Mouse (Mus musculus) forebrain, postnatal 0 days (tissue): ENCODE results near the gene Ctnnal1. TPM values are rescaled to one million over a fixed set of nuclear protein-coding genes. Genes with fewer than 3 reads are reported as not detected.

Experiments used
- ATAC-seq: fragments of 200-750 bp; cut with Nextera tagmentation; 2 replicates; pipeline ENCODE4 v1.8.0; 2017; ENCODE audit warnings: mild to moderate bottlenecking, moderate library complexity
- DNase-seq: peaks from one replicate; pipeline ENCODE4 v3.0.0-alpha.2; 2015
- H3K27ac ChIP-seq: fragments of 300-500 bp; sonication (generic); 2 replicates; pipeline ENCODE4 v1.5.1; 2014; ENCODE audit warnings: low read depth, mild to moderate bottlenecking, antibody characterized with exemption, low read length, moderate library complexity, mixed read lengths
- H3K27me3 ChIP-seq: fragments of 300-500 bp; sonication (generic); 2 replicates; pipeline ENCODE4 v1.6.1; 2014; ENCODE audit warnings: mild to moderate bottlenecking, low read length, mixed read lengths; ENCODE audit not compliant: insufficient read depth
- H3K36me3 ChIP-seq: fragments of 300-500 bp; sonication (generic); 2 replicates; pipeline ENCODE4 v1.6.1; 2014; ENCODE audit warnings: mild to moderate bottlenecking, moderate library complexity; ENCODE audit not compliant: insufficient read depth
- H3K4me1 ChIP-seq: fragments of 300-500 bp; sonication (generic); 2 replicates; pipeline ENCODE4 v1.6.1; 2014; ENCODE audit warnings: antibody characterized with exemption; ENCODE audit not compliant: insufficient read depth
- H3K4me2 ChIP-seq: fragments of 300-500 bp; sonication (generic); 2 replicates; pipeline ENCODE4 v1.6.1; 2014; ENCODE audit warnings: low read depth, mild to moderate bottlenecking, moderate library complexity
- H3K4me3 ChIP-seq: fragments of 300-500 bp; sonication (generic); 2 replicates; pipeline ENCODE4 v1.5.1; 2014; ENCODE audit warnings: low read depth, low read length, mixed read lengths
- H3K9ac ChIP-seq: fragments of 300-500 bp; sonication (generic); 2 replicates; pipeline ENCODE4 v1.6.1; 2014; ENCODE audit warnings: mild to moderate bottlenecking
- H3K9me3 ChIP-seq: fragments of 300-500 bp; sonication (generic); 2 replicates; pipeline ENCODE4 v1.6.1; 2016; ENCODE audit warnings: low read length
- CTCF ChIP-seq: sonication (generic); IDR thresholded peaks from 2 replicates; pipeline ENCODE4 v1.5.1; 2016; ENCODE audit warnings: antibody characterized with exemption, control low read depth, low read depth
- WGBS: fragments of 180-500 bp; shearing (Covaris S2); extraction: QIAGEN DNeasy Blood & Tissue Kit; methylation state at CpG from one replicate; pipeline ENCODE4 v1.1.7; 2014; 5-methylcytosine and 5-hydroxymethylcytosine counted together
- polyA plus RNA-seq: library from polyadenylated mRNA; unstranded; fragments of >200 nt; fragmentation: Nextera tagmentation; extraction: Ambion mirVana; gene quantifications from 2 replicates; pipeline ENCODE4 v1.2.1, GENCODE M21; 2015
- total RNA-seq: library from RNA; depleted of rRNA; stranded (reverse); fragments of >200 nt; gene quantifications from 2 replicates; pipeline ENCODE4 v1.2.3, GENCODE M21; 2014

Gene Ctnnal1
- total and polyA plus RNA-seq, 2 experiments from 2014 or later = 8.5 to 14.5 TPM

- ATAC-seq (no peak), DNase-seq (no peak)
- Histone ChIP-seq H3K9ac (no peak overlapping the region), H3K4me3 (no peak overlapping the region), H3K4me1 (no peaks in the 10 kb centered on the region), H3K27ac (no peak overlapping the region), H3K27me3 (no peaks in the 10 kb centered on the region), H3K4me2 (no peak overlapping the region), H3K36me3 (peaks cover 11% of the 10 kb centered on the region; the same call in 1 of the 2 replicates), H3K9me3 (no peaks in the 10 kb centered on the region)
- WGBS = 59% methylated on average over 12 of the region's 12 CpGs
- no peak for TF ChIP-seq CTCF
These were observed 19.0 kb downstream of the Ctnnal1 start for GRCm38 (mm10) chr4:56845896-56846533.

GRCm38 (mm10) chr4:56844911-56845310, 20.1 kb downstream of the Ctnnal1 start:
- Histone ChIP-seq H3K36me3 (peaks cover 17% of the 10 kb centered on the region; the same call in 1 of the 2 replicates), H3K9ac (no peak overlapping the region), H3K27ac (no peak overlapping the region), H3K9me3 (no peaks in the 10 kb centered on the region), H3K27me3 (no peaks in the 10 kb centered on the region), H3K4me3 (no peak overlapping the region), H3K4me1 (no peaks in the 10 kb centered on the region), H3K4me2 (no peak overlapping the region)
- DNase-seq = no peak
- no peak for ATAC-seq
- 96% methylated on average over 4 of the region's 4 CpGs for WGBS
- 0 out of 2 replicates have a peak, but pooled peaks have one; percentile 6 for TF ChIP-seq CTCF

GRCm38 (mm10) chr4:56843963-56844362, 21.0 kb downstream of the Ctnnal1 start:
- Histone ChIP-seq H3K27ac (no peak overlapping the region), H3K27me3 (no peaks in the 10 kb centered on the region), H3K4me1 (no peaks in the 10 kb centered on the region), H3K4me3 (no peak overlapping the region), H3K9ac (no peak overlapping the region), H3K4me2 (no peak overlapping the region), H3K9me3 (no peaks in the 10 kb centered on the region), H3K36me3 (peaks cover 19% of the 10 kb centered on the region; the same call in 1 of the 2 replicates)
- no peak for DNase-seq
- WGBS = 96% methylated on average over 2 of the region's 2 CpGs
- no peak for ATAC-seq
- peak; percentile 30 for TF ChIP-seq CTCF

GRCm38 (mm10) chr4:56842501-56842900, 22.5 kb downstream of the Ctnnal1 start:
- H3K9me3 ChIP-seq = no peaks in the 10 kb centered on the region
- H3K27ac ChIP-seq = no peak overlapping the region
- no peak overlapping the region for H3K4me2 ChIP-seq
- H3K4me3 ChIP-seq = no peak overlapping the region
- H3K4me1 ChIP-seq = no peaks in the 10 kb centered on the region
- peaks cover 19% of the 10 kb centered on the region; the same call in 1 of the 2 replicates for H3K36me3 ChIP-seq
- TF ChIP-seq CTCF = no peak
- no peak overlapping the region for H3K9ac ChIP-seq
- H3K27me3 ChIP-seq = no peaks in the 10 kb centered on the region
- WGBS = 78% methylated on average over 7 of the region's 7 CpGs
- ATAC-seq (no peak), DNase-seq (no peak)

- H3K4me3 ChIP-seq = no peak overlapping the region
- no peaks in the 10 kb centered on the region for H3K9me3 ChIP-seq
- H3K9ac ChIP-seq = no peak overlapping the region
- H3K36me3 ChIP-seq = peaks cover 18% of the 10 kb centered on the region
- H3K27ac ChIP-seq = no peak overlapping the region
- DNase-seq = no peak
- H3K27me3 ChIP-seq = no peaks in the 10 kb centered on the region
- no peak overlapping the region for H3K4me2 ChIP-seq
- 92% methylated on average over 3 of the region's 3 CpGs for WGBS
- TF ChIP-seq CTCF = no peak
- no peak for ATAC-seq
- no peaks in the 10 kb centered on the region for H3K4me1 ChIP-seq
These were observed 24.7 kb downstream of the Ctnnal1 start for GRCm38 (mm10) chr4:56840297-56840696.

GRCm38 (mm10) chr4:56837661-56838060, 27.3 kb downstream of the Ctnnal1 start:
- ATAC-seq = no peak
- no peaks in the 10 kb centered on the region for H3K27me3 ChIP-seq
- TF ChIP-seq CTCF = no peak
- peaks cover 24% of the 10 kb centered on the region for H3K36me3 ChIP-seq
- DNase-seq = no peak
- H3K4me1 ChIP-seq = no peaks in the 10 kb centered on the region
- H3K27ac ChIP-seq = no peak overlapping the region
- no peaks in the 10 kb centered on the region for H3K9me3 ChIP-seq
- no peak overlapping the region for H3K9ac ChIP-seq
- no peak overlapping the region for H3K4me3 ChIP-seq
- WGBS = 84% methylated on average over 6 of the region's 6 CpGs
- H3K4me2 ChIP-seq = no peak overlapping the region

- no peak overlapping the region for H3K4me2 ChIP-seq
- no peak overlapping the region for H3K4me3 ChIP-seq
- DNase-seq (no peak), ATAC-seq (no peak)
- no peak overlapping the region for H3K9ac ChIP-seq
- H3K27me3 ChIP-seq = no peaks in the 10 kb centered on the region
- no peaks in the 10 kb centered on the region for H3K4me1 ChIP-seq
- H3K27ac ChIP-seq = no peak overlapping the region
- no peak for TF ChIP-seq CTCF
- H3K36me3 ChIP-seq = peaks cover 52% of the 10 kb centered on the region
- 89% methylated on average over 7 of the region's 7 CpGs for WGBS
- H3K9me3 ChIP-seq = no peaks in the 10 kb centered on the region
These were observed 33.0 kb downstream of the Ctnnal1 start for GRCm38 (mm10) chr4:56831998-56832397.
